Mouse (Mus musculus) liver, embryonic 14.5 days (tissue): ENCODE data around the gene Prcc.

ENCODE experiments used
- CTCF ChIP-seq: IDR thresholded peaks from 2 replicates; pipeline ENCODE4 v1.5.1; 2016; ENCODE audit warnings: antibody characterized with exemption, low read depth, control low read depth
- EP300 ChIP-seq: IDR thresholded peaks from 2 replicates; pipeline ENCODE4 v1.6.1; 2016; ENCODE audit warnings: antibody characterized with exemption, low read depth

DNA sequence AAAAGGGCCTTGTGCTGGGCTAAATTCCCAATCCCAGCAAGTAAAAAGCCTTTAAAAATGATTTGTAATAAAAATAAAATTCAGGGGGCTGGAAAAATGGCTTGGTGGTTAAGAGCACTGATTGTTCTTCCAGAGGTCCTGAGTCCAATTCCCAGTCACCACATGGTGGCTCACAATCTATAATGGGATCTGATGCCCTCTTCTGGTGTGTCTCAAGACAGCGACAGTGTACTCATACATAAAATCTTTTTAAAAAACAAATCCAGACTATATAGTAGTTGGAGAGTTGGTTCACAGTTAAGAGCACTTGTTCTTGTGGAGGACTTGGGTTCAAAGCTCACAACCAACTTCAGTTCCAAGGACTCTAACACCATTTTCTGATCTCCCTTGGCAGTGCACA is 31.6 kb upstream of the Prcc start:
- TF ChIP-seq CTCF = no peak
- TF ChIP-seq EP300 = no peak
